Mouse (Mus musculus) liver, postnatal 0 days (tissue): ENCODE results near the gene Sort1.

Experiments
- CTCF ChIP-seq: sonication (generic); IDR thresholded peaks from 2 replicates; pipeline ENCODE4 v1.5.1; 2016; ENCODE audit warnings: antibody characterized with exemption, low read depth
- EP300 ChIP-seq: IDR thresholded peaks from 2 replicates; pipeline ENCODE4 v1.6.1; 2016; ENCODE audit warnings: antibody characterized with exemption, low read depth, mild to moderate bottlenecking

DNA sequence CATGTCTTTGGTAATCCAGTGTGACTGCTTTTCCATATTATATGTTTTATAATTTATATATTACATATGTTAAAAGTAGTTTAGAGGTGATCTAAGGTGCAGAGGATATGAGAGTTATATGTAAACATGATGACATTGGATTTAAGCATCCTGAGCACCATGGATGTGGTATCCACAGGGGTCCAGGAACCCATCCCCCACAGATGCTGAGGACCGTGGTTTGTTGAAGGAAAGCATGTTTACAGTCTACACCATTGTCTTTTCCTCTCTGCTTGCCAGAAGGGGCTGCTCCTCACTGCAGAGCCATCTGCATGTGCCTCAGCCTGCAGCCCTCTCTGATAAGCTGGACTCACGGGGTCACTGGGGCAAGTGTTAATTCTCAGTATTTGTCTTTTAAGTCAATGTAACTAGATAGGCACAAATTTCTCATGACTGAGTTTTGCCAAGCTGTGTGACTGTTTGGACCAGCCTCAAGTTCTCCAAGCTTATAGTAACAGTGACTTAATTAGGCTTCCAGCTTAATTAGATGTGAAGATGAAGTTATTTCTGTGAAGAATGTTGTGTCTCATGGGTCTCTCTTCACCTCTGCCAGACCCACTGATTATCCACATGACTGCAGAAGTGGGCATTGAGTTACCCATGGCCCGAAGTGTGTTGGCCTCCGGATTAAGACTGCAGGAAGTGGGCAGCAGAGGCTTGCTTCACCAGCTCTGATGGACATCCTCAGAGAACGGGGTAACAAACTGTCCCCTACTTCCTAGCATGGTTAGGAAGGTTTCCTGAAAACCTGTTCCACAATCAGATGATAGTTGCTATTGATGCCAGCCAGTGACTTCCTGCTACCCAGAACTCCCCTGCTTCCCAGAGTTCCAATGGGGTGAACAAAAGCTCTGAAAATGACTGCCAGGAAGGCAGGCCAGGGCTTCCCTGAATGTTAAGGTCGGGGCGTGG is 14.0 kb downstream of the Sort1 start:
- no peak for TF ChIP-seq CTCF
- no peak for TF ChIP-seq EP300
